Mouse (Mus musculus) kidney, adult 11 months (tissue): ENCODE data around the gene Prss42.
A peak's percentile ranks its signal among the peaks of the same experiment; 100 is the strongest.

ENCODE experiments used
- DNase-seq: peaks from one replicate; pipeline ENCODE4 v3.0.0; 2022

The Prss42 gene

DNA sequence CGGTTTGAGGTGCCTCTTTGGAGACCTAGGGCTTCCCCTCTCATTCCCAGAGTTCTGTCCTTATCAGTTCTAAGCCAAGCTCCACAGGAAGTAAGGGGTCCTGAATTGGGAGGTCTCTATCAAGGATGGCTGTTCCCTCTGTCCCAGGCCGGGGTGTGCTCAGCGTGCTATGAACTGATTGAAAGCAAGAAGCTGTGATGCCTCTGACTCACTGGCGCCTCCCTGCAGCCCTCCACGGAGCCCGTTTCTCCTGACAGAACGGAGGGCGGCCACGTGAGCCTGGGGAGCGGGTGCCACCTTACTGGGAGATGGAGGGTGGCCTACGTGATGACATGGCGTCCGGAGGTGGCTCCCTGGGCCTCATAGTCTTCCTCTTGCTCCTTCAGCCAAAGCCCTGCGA lies at the start of gene Prss42:
Gene Prss42 (plus strand): TSS at position 301 of the 400 bp plus-strand sequence.
- no peak for DNase-seq

GRCm38 (mm10) chr9:110748451-110748850 lies 49.5 kb upstream of the Prss42 start:
- DNase-seq, result peak; percentile 91

GRCm38 (mm10) chr9:110750404-110751187 lies 47.4 kb upstream of the Prss42 start:
- peak; percentile 43 for DNase-seq

DNA sequence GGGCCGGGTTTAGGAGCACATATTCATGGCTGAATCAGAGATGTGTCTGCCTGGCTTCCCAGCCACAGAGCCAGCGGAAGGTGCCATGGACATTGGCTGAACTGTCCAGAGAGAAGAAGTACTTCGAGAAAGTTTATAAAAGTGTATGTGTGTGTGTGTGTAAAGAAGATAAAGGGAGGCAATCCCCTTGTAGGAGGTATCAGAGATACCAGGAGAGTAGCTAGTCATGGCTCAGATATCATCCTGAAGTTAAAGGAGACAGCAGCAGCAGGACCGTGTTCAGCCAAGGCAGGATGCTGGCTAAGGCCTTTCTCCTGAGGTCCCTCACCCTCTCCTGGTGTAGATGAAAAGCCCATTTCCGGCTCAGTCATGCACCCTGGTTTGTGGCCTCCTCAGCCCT lies 46.6 kb upstream of the Prss42 start:
- no peak for DNase-seq

GRCm38 (mm10) chr9:110752917-110753435 lies 45.0 kb upstream of the Prss42 start:
- no peak for DNase-seq

DNA sequence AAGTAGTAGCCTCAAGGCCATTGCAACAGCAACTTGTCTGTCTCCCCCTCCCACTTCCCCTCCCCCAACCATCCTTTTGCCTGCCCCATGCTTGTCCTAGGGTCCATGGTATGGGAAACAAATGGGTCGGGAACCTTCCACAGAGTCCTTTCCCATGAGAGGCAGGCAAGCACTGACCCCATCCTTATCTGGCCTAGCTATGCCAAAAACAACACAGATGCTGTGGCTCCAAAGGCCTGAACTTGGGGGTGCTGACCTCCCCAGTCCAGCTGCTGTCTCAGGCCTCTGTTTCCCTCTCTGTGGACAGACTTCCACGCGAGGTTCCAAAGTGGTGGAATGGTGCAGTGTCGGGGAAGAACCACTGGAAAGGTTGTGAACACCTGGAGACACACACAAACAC lies 44.2 kb upstream of the Prss42 start:
- DNase-seq, result no peak

GRCm38 (mm10) chr9:110757816-110758215 lies 40.1 kb upstream of the Prss42 start:
- no peak for DNase-seq

GRCm38 (mm10) chr9:110758605-110759004 lies 39.4 kb upstream of the Prss42 start:
- peak; percentile 66 for DNase-seq

- peak; percentile 67 for DNase-seq
Observed at GRCm38 (mm10) chr9:110759265-110759664, 38.7 kb upstream of the Prss42 start.

GRCm38 (mm10) chr9:110760886-110761285 lies 37.1 kb upstream of the Prss42 start:
- DNase-seq, result no peak

DNA sequence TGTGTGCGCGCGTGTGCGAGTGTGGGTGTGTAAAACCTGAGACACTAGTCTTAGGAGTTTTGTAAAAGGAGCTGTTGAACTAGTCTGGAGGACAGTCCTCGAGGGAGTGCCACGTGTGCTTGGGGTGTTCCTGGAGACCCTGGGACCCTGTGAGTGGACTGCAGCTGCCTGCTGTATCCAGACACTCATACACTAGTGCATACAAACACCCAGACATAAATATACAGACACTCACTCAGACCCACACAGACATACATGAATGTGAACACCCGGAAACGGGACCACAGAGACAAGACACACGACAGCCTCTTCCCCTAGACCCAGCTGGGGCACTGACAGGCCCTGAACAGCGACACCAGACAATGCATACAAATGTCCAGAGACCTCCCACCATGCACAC lies 35.2 kb upstream of the Prss42 start:
- DNase-seq, result no peak

DNA sequence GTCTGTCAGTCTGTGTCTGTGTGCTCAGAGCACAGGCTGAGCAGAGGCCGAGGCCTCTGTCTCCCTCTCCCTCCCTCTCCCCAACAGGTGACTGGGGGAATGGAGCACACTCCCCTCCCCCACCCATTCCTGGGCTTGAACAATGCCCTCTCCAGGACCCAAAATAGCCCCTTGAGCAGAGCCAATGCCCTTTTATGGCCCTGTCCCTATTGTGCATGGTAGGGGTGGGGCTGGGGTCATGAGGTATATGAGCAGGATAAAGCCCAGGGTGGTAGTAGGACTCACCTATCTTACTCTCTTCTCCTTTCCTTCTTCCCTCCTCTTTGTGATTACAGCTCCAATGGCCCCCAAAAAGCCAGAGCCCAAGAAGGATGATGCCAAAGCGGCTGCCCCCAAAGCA lies 34.6 kb upstream of the Prss42 start:
- no peak for DNase-seq

GRCm38 (mm10) chr9:110772336-110772735 lies 25.6 kb upstream of the Prss42 start:
- no peak for DNase-seq

- DNase-seq, result no peak
Observed at GRCm38 (mm10) chr9:110774403-110775268, 23.3 kb upstream of the Prss42 start.

DNA sequence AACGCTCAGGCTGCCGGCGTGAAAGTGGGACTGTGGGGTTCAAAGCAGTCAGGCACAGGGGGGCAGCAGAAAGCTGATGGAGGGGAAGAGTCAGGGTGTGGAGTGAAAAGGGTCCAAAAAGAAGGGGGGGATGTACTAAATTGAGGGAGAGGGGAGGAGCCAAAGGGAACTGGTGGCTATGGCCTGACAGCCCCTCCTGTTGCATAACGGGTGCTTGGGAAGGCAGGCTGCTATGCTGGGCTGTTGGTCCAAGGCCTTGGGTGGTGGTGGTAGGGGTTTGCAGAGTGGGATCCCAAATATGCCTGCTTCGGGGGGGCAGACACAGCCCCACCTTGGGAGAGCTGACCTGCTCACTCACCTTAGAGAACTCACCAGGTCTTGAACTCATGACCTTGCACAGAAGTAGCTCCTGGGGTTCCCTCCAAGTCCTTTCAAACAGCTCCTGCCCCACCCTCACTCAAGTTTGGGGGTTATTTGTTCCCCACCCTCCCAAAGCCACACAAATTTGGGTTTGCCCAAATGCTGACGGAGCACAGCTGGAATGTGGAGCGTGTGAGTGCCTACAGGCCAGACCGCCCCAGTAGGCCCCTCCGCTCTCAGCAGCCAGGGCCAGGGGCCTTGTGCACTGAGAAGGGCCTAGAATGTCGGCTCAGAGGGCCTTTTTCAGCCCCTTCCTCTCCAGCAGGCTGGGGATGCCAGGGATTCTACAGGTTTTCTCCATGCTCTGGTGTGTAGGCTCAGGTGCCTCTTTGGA lies 22.5 kb upstream of the Prss42 start:
- no peak for DNase-seq

DNA sequence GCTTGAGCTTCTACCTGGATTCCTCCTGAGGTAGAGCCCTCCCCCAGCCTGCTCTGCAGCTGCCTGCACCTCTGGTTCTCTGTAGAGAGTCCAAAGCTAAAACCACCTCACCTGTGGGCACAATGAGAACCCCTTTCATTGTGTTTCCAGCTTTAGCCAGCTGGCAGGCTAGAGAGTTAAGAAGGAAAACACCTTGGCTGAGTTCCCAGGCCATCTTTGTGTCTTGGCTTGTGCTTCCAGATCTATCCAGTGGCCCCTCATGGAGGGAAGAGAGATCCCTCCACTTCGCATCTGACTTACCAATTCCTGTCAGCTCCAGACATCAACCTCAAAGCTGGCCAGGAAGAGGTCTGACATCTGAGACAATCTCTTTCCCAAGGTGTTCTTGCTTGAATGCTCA lies 19.9 kb upstream of the Prss42 start:
- no peak for DNase-seq

GRCm38 (mm10) chr9:110778559-110778958 lies 19.4 kb upstream of the Prss42 start:
- DNase-seq, result no peak

GRCm38 (mm10) chr9:110779242-110779913 lies 18.6 kb upstream of the Prss42 start:
- no peak for DNase-seq

GRCm38 (mm10) chr9:110781256-110781721 lies 16.7 kb upstream of the Prss42 start:
- peak; percentile 89 for DNase-seq

DNA sequence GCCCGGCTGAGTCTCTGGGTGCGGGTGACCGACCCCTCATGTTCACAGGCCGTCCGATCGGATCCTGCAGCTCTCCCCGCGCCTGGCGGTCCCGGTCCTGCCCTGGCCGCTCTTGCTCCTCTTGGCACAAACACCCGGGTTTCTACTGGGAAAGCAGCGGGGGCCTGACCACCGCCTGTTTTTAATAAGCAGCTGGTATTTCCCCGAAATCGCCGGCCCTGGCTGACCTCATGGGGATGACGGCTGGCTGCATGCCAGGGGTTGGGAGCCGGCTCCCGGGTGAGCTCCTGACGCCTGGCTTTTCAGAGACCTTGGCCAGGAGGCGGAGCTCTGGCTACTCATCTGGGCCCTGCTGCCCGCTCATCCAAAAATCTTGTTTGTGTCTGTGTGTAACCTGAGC lies 16.2 kb upstream of the Prss42 start:
- DNase-seq, result peak; percentile 92

DNA sequence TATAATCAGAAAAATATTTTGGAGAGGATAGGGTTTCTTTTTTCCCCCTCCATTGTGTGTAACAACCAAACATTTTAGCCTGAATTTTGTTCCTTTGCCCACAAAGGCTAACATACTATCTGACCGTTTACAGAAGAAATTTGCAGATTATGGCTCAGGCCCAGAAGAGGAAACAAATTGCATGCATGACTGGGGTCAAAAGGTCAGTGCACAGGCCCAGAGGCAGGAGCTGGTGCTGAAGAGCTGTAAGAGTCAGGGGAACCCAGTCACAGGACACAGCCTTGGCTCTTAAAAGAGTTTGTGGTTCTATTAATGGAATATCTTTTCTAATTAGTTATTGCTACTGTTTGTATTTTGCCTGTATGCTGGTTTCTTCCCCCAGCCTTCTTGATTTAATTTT lies 14.4 kb upstream of the Prss42 start:
- no peak for DNase-seq

GRCm38 (mm10) chr9:110788169-110788568 lies 9.8 kb upstream of the Prss42 start:
- no peak for DNase-seq
